Mouse (Mus musculus) heart, adult 8-10 months (tissue): ENCODE data around the gene Iqce. TPM values are rescaled to one million over a fixed set of nuclear protein-coding genes. Genes with fewer than 3 reads are reported as not detected.

ENCODE experiments used
- DNase-seq: peaks from one replicate; pipeline ENCODE4 v3.0.0; 2022; ENCODE audit warnings: low spot score
- total RNA-seq, 4 experiments: library from RNA; stranded (reverse); gene quantifications; 2 replicates each; pipeline ENCODE4 v1.2.4; 2022

Gene Iqce
- total RNA-seq, 4 experiments from 2014 or later = 4.5 to 7.8 (median 5.6) TPM

GRCm38 (mm10) chr5:140615321-140616109, 86.7 kb downstream of the Iqce start:
- no peak for DNase-seq

- no peak for DNase-seq
These were observed 87.3 kb downstream of the Iqce start for GRCm38 (mm10) chr5:140614837-140615236.

- no peak for DNase-seq
These were observed 88.0 kb downstream of the Iqce start for GRCm38 (mm10) chr5:140614141-140614540.

- no peak for DNase-seq
These were observed 90.0 kb downstream of the Iqce start for GRCm38 (mm10) chr5:140612191-140612590.

Other genes starting within 250 kb of the Iqce start
- gene Chst12, start 196.8 kb downstream of the Iqce start, total RNA-seq = 1 to 10 TPM; 3.9 to 5.2 (median 4.6) TPM
- not detected for gene Grifin, start 137.3 kb downstream of the Iqce start, total RNA-seq
- gene Lfng, start 95.1 kb downstream of the Iqce start, total RNA-seq = 1 to 10 TPM; 6.0 to 8.3 (median 6.9) TPM
- 10 to 100 TPM in 2 of 4 experiments, 1 to 10 TPM in 2; 8.8 to 11.5 (median 9.9) TPM for gene Ttyh3, start 53.3 kb downstream of the Iqce start, total RNA-seq
- gene Brat1, start 2.6 kb upstream of the Iqce start, total RNA-seq = 1 to 10 TPM; 6.7 to 8.2 (median 7.8) TPM
- under 1 TPM; 0.31 to 0.35 (median 0.34) TPM for gene Amz1, start 21.7 kb upstream of the Iqce start, total RNA-seq
- gene Gna12, start 128.1 kb upstream of the Iqce start, total RNA-seq = 100 to 1,000 TPM; 124 to 170 (median 134) TPM